Mouse (Mus musculus) small intestine, adult 2 months (tissue): ENCODE measurements around the gene Cdca5.
A peak's percentile ranks its signal among the peaks of the same experiment; 100 is the strongest.

Source experiments
- CTCF ChIP-seq: fragments of 200-500 bp; IDR thresholded peaks from 2 replicates; pipeline ENCODE4 v1.5.1; 2012; ENCODE audit warnings: low read depth, mild to moderate bottlenecking, control low read depth, inconsistent platforms, low read length, moderate library complexity, mixed read lengths; ENCODE audit not compliant: insufficient replicate concordance, insufficient read length; ENCODE audit errors: extremely low read depth
- POLR2A ChIP-seq: fragments of 200-500 bp; IDR thresholded peaks from 2 replicates; pipeline ENCODE4 v1.6.1; 2012; ENCODE audit warnings: low read depth, mild to moderate bottlenecking, control low read depth, inconsistent platforms, low read length, moderate library complexity

DNA sequence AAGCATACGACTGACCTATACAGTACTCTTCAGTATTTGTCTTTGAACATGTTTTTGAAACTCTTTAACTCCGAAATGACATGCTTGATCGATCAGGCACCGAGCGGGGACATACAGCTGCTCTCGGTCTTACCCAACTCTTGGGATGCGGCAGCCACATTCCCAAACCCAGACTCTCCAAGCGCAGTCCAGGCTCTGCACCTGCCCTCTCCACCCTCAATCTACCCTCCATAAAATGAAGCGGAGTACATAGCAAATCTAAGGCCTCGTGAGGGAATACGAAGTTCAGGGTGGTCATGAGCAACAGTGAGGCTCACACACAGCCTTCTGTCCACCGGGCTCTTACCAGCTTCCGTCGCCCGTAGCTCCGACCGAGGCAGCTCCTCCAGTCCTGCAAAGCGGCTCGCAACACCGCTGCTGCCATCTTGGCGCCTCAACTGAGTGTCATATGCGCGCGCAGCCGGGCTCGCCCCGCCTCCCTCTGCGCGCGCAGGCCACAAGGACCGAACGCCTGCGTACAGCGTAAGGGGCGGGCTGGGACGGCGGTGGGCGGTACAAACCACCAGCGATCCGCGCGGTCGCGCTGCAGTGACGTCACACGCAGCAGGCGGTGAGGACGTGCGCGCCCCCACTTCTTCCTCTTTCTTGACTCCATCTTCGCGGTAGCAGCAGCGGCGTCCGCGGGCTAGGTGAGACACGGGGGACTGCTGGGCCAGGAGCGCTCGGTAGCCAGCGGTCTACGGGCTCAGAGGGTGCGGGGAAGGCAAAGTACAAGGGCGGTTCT is 27.3 kb upstream of the Cdca5 start, which contains the start of the genes Mrpl49 and Fau:
- no peak for TF ChIP-seq CTCF
- TF ChIP-seq POLR2A: peak; percentile 81
